Mouse (Mus musculus): ENCODE data around the gene Sptbn4. TPM values are rescaled to one million over a fixed set of nuclear protein-coding genes. Genes with fewer than 3 reads are reported as not detected.

Gene Sptbn4
- total and polyA plus RNA-seq, 2 experiments from 2014 or later: 4.0 to 27.1 TPM

DNA sequence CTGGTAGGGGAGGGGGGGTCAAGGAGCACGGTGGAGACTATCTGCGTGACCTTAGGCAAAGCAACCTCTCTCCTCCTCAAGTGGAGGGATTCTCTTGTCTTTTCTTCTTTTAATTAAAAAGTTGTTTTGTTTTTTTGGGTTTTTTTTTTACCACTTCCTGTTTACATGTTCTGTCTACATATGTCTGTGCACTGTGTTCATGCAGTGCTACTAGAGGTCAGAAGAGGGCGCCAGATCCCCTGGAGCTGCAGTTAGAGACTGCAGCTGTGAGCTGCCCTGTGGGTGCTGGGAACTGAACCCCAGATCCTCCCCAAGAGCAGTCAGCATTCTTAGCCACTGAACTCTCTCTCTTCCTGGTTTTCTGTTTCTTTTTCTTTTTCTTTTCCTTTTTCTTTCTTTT, 28.4 kb downstream of the Sptbn4 start:
- H3K4me3 ChIP-seq (ENCODE audit: low read depth, low read length): no peak overlapping the region
- H3K9me3 ChIP-seq (ENCODE audit: low read length): no peaks in the 10 kb centered on the region
- no peak overlapping the region for H3K4me2 ChIP-seq (ENCODE audit: low read depth, low read length, poor library complexity, severe bottlenecking)
- no peaks in the 10 kb centered on the region for H3K27me3 ChIP-seq (ENCODE audit: insufficient read depth, low read length)
- peaks cover 35% of the 10 kb centered on the region for H3K36me3 ChIP-seq (ENCODE audit: insufficient read depth, low read length)
- no peak for DNase-seq (ENCODE audit: low spot score)
- no peak overlapping the region for H3K9ac ChIP-seq (replicated peaks; ENCODE audit: low read length, poor library complexity, severe bottlenecking)
- 75% methylated on average over 3 of the region's 3 CpGs for WGBS
- no peaks in the 10 kb centered on the region for H3K4me1 ChIP-seq (ENCODE audit: insufficient read depth, low read length)
- no peak for ATAC-seq (ENCODE audit: low FRiP score)
- no peak overlapping the region for H3K27ac ChIP-seq (ENCODE audit: low read depth, low read length)
- no peak; the same call in 1 of the 2 replicates for TF ChIP-seq CTCF (IDR thresholded peaks at IDR 0.05)

DNA sequence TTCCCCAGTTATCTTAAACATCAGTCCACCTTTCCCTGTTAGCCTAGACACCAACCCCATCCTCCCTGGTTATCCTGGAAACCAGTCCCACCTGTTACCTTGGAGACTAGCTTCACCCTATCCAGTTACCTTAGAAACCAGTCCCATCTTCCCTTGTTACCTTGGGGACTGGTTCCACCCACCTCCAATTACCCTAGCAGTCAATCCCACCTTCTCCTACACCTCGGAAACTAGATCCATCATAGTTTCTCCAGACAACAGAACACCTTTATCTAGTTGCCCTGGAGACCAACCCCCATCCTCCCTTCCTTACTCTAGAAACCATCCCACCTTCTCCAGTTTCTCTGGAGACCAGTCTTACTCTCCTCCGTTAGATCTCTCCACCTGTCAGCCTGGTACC, 30.3 kb downstream of the Sptbn4 start:
- Histone ChIP-seq H3K9ac (replicated peaks; ENCODE audit: low read length, poor library complexity, severe bottlenecking) (no peak overlapping the region), H3K9me3 (ENCODE audit: low read length) (no peaks in the 10 kb centered on the region), H3K4me1 (ENCODE audit: insufficient read depth, low read length) (no peaks in the 10 kb centered on the region), H3K4me3 (ENCODE audit: low read depth, low read length) (no peak overlapping the region), H3K36me3 (ENCODE audit: insufficient read depth, low read length) (peaks cover 23% of the 10 kb centered on the region), H3K27me3 (ENCODE audit: insufficient read depth, low read length) (no peaks in the 10 kb centered on the region), H3K27ac (ENCODE audit: low read depth, low read length) (no peak overlapping the region), H3K4me2 (ENCODE audit: low read depth, low read length, poor library complexity, severe bottlenecking) (no peak overlapping the region)
- 70% methylated on average over 2 of the region's 2 CpGs for WGBS
- DNase-seq (ENCODE audit: low spot score): no peak
- no peak for ATAC-seq (ENCODE audit: low FRiP score)
- no peak for TF ChIP-seq CTCF (IDR thresholded peaks at IDR 0.05)

DNA sequence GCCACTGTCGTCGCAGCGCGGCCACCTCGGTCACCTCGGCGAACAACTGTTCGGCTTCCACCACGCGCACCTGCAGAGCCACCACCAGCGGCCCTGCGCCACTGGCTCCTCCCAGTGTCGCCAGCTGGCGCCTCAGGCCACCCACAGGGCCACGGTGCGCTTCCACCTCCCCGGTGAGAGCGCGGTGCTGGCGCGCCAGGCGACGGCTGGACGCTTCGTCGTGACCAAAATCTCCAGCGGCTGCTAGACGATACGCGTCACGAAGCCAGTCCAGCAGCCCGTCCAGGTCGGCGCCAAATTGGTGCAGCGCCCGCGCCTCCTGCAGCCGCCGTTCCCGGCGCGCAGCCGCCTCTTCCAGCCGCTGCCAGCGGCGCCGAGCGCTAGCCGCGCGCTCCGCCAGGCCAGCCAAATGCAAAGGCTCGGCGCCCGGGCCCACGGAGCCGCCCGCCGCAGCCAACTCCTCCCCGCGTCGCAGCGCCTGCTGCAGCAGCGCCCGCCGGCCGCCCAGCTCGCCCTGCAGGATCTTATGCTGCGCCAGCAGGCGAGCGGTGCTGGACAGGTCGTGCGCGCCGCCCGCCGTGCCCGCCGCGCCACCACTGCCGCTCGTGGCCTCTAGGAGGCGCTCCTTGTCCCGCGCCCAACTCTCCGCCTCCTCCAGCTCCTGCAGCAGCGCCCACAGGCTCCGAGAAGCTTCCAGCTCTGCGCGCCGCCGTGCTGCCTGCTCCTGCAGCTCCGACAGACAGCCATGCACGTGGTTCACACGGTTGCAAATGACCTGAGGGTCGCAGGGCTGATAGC, 38.9 kb downstream of the Sptbn4 start:
- DNase-seq (ENCODE audit: low spot score): peak; percentile 66
- WGBS: 8% methylated on average over 90 of the region's 96 CpGs
- no peak overlapping the region for H3K9ac ChIP-seq (replicated peaks; ENCODE audit: low read length, poor library complexity, severe bottlenecking)
- 0 out of 2 replicates have a peak, but pooled peaks cover 2% of the 10 kb centered on the region for H3K4me1 ChIP-seq (ENCODE audit: insufficient read depth, low read length)
- H3K4me2 ChIP-seq (ENCODE audit: low read depth, low read length, poor library complexity, severe bottlenecking): peak overlapping the region; percentile 47
- no peaks in the 10 kb centered on the region for H3K9me3 ChIP-seq (ENCODE audit: low read length)
- H3K4me3 ChIP-seq (ENCODE audit: low read depth, low read length): peak overlapping the region; percentile 33
- TF ChIP-seq CTCF (IDR thresholded peaks at IDR 0.05): peak; percentile 68
- peaks cover 21% of the 10 kb centered on the region for H3K36me3 ChIP-seq (ENCODE audit: insufficient read depth, low read length)
- peaks cover 38% of the 10 kb centered on the region for H3K27me3 ChIP-seq (ENCODE audit: insufficient read depth, low read length)
- ATAC-seq (ENCODE audit: low FRiP score): peak; percentile 56; the same call in 1 of the 2 replicates
- H3K27ac ChIP-seq (ENCODE audit: low read depth, low read length): no peak overlapping the region

- Histone ChIP-seq H3K27ac (ENCODE audit: low read depth, low read length) (no peak overlapping the region), H3K27me3 (ENCODE audit: insufficient read depth, low read length) (peaks cover 43% of the 10 kb centered on the region), H3K4me2 (ENCODE audit: low read depth, low read length, poor library complexity, severe bottlenecking) (no peak overlapping the region), H3K9ac (replicated peaks; ENCODE audit: low read length, poor library complexity, severe bottlenecking) (no peak overlapping the region), H3K9me3 (ENCODE audit: low read length) (no peaks in the 10 kb centered on the region), H3K4me1 (ENCODE audit: insufficient read depth, low read length) (0 out of 2 replicates have a peak, but pooled peaks cover 2% of the 10 kb centered on the region), H3K36me3 (ENCODE audit: insufficient read depth, low read length) (peaks cover 21% of the 10 kb centered on the region), H3K4me3 (ENCODE audit: low read depth, low read length) (no peak overlapping the region)
- ATAC-seq (ENCODE audit: low FRiP score): no peak
- 67% methylated on average over 8 of the region's 8 CpGs for WGBS
- no peak for TF ChIP-seq CTCF (IDR thresholded peaks at IDR 0.05)
- DNase-seq (ENCODE audit: low spot score): no peak
Measured at GRCm38 (mm10) chr7:27407816-27408215, 39.7 kb downstream of the Sptbn4 start.

GRCm38 (mm10) chr7:27406481-27406880, 41.0 kb downstream of the Sptbn4 start:
- H3K27ac ChIP-seq (ENCODE audit: low read depth, low read length): no peak overlapping the region

More at GRCm38 (mm10) chr7:27406481-27406880, 41.0 kb downstream of the Sptbn4 start:
- Histone ChIP-seq H3K9ac (replicated peaks; ENCODE audit: low read length, poor library complexity, severe bottlenecking) (no peak overlapping the region), H3K9me3 (ENCODE audit: low read length) (no peaks in the 10 kb centered on the region), H3K4me3 (ENCODE audit: low read depth, low read length) (no peak overlapping the region), H3K36me3 (ENCODE audit: insufficient read depth, low read length) (peaks cover 23% of the 10 kb centered on the region), H3K27me3 (ENCODE audit: insufficient read depth, low read length) (peaks cover 44% of the 10 kb centered on the region), H3K4me1 (ENCODE audit: insufficient read depth, low read length) (0 out of 2 replicates have a peak, but pooled peaks cover 2% of the 10 kb centered on the region), H3K4me2 (ENCODE audit: low read depth, low read length, poor library complexity, severe bottlenecking) (no peak overlapping the region)
- WGBS: 85% methylated on average over 7 of the region's 7 CpGs
- DNase-seq (ENCODE audit: low spot score) (no peak), ATAC-seq (ENCODE audit: low FRiP score) (no peak)
- peak; percentile 54 for TF ChIP-seq CTCF (IDR thresholded peaks at IDR 0.05)

All from midbrain, postnatal 0 days (tissue).